ENCODE assay signal across 21 mouse cellular contexts in genomic region chr13:116908284-116908683, GRCm38 (mm10).
"Had no signal": no experiment of that assay in that cellular context is flagged by ENCODE, and none has a peak within 500 bp of the region (broad histone marks: within the 10 kb centered on the region; RNA-seq: fewer than 3 reads in every experiment).

No protein-coding gene starts in this region.

- DNase-seq: liver, embryonic 13.5 days; liver, postnatal 0 days; lung, adult 2 months; lung, postnatal 14 days; lung, postnatal 36 days; retina, postnatal 1 day; right cerebral cortex, adult 18-20 months; thymus, adult 2 months; thymus, postnatal 25 days; thymus, postnatal 4 days had no signal

- H3K27ac ChIP-seq: liver, embryonic 13.5 days; liver, embryonic 15.5 days; lung, embryonic 15.5 days; macrophage; midbrain, embryonic 12.5 days; midbrain, embryonic 15.5 days; neural tube, embryonic 12.5 days; stomach, embryonic 15.5 days; stomach, postnatal 0 days had no signal

- H3K9ac ChIP-seq: liver, embryonic 13.5 days; liver, embryonic 15.5 days; liver, postnatal 0 days; lung, embryonic 15.5 days; midbrain, embryonic 12.5 days; midbrain, embryonic 15.5 days; neural tube, embryonic 12.5 days; stomach, embryonic 15.5 days had no signal

- H3K4me1 ChIP-seq: liver, embryonic 13.5 days; liver, embryonic 15.5 days; lung, embryonic 15.5 days; megakaryocyte, embryonic 14.5 days; midbrain, embryonic 12.5 days; midbrain, embryonic 15.5 days; neural tube, embryonic 12.5 days; stomach, embryonic 15.5 days had no signal

- H3K36me3 ChIP-seq: liver, embryonic 13.5 days; liver, embryonic 15.5 days; lung, embryonic 15.5 days; midbrain, embryonic 12.5 days; midbrain, embryonic 15.5 days; neural tube, embryonic 12.5 days; stomach, embryonic 15.5 days had no signal

- H3K9me3 ChIP-seq: liver, embryonic 13.5 days; liver, embryonic 15.5 days; lung, embryonic 15.5 days; megakaryocyte, embryonic 14.5 days; midbrain, embryonic 12.5 days; midbrain, embryonic 15.5 days; neural tube, embryonic 12.5 days; stomach, embryonic 15.5 days had no signal

- ATAC-seq: liver, postnatal 0 days; lung, postnatal 0 days; midbrain, embryonic 15.5 days had no signal

- H3K4me3 ChIP-seq: liver, embryonic 13.5 days; liver, embryonic 15.5 days; lung, embryonic 15.5 days; megakaryocyte, embryonic 14.5 days; midbrain, embryonic 12.5 days; midbrain, embryonic 15.5 days; neural tube, embryonic 12.5 days; stomach, embryonic 15.5 days had no signal

- H3K27me3 ChIP-seq: liver, embryonic 13.5 days; liver, embryonic 15.5 days; lung, embryonic 15.5 days; megakaryocyte, embryonic 14.5 days; midbrain, embryonic 12.5 days; midbrain, embryonic 15.5 days; neural tube, embryonic 12.5 days; stomach, embryonic 15.5 days had no signal

- H3K4me2 ChIP-seq: liver, embryonic 11.5 days; liver, embryonic 13.5 days; liver, embryonic 15.5 days; lung, embryonic 15.5 days; midbrain, embryonic 12.5 days; midbrain, embryonic 15.5 days; neural tube, embryonic 12.5 days; stomach, embryonic 15.5 days had no signal
